Mouse (Mus musculus): ENCODE results near the gene Vamp3. TPM values are rescaled to one million over a fixed set of nuclear protein-coding genes. Genes with fewer than 3 reads are reported as not detected.

Vamp3 gene
- total RNA-seq (2023), result 66.6 TPM

GRCm38 (mm10) chr4:151057347-151058321 lies at the start of gene Vamp3:
TSS of gene Vamp3 (minus strand) at chr4:151057963.

DNA sequence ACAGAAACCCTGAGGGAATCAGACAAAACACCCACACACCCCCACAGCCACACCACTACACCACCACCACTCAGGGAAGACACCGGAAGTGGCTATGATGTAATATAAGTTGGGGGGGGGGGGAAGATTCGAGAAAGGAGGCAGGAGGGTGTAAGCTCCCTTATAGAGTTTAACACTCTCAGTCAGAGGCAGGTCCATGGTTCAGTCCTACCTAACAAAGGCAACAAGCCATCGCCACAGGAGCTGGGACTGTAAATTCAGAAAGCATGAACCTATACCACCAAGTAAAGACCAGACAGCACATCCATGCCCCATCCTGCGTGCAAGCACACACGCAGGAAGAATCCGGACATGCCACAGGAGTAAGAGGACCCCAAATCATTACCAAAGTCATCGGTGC lies 31.5 kb upstream of the Vamp3 start, which contains the start of gene Gm13090:
Gene Gm13090 (plus strand): TSS at position 301 of the 400 bp plus-strand sequence.

DNA sequence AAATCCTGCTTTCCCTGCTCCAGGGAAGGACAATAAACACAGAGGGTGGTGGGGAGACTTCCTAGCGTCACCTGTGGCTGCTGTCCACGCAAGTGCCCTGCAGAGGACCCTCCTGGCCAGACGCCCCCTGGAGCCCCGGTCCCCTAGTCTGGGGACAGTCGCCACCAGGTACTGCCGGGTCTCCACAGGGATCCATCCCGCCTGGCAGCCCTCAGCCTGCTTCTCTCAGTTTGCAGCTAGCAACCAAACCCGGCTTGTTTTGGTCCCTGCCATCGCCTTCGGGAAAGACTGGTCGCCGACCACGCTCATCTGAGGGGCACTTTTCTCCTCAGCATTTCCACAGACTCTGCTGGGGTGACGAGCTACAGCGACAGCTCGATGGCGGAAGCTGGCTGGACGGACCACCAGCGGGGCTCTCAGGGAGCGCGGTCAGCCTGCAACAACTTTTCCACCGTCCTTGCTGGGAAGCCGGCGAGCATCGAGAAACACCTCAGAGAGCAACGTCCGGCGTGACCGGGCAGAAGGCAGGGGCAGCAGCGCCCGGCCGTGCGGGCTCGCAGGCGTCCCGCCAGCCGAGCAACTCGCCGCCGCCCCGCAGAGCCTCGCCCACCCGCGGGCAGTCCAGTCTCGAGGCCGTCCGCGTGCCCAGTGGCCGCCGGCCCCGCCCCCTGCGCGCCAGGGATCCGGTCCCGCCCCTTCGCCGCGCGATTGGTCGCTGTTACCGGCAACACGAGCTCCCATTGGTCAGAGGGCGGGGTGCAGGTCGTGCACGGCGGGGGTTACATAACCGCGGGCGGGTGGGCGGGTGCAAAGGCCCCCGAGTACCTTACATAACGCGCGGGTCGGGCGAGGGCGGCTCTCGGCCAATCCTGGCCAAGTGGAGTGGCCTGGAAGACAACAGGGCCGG lies 13.5 kb downstream of the Vamp3 start, which contains the start of gene Per3:
Gene Per3 (minus strand): TSS at position 629 of the 907 bp plus-strand sequence.

Other genes with a start within 250 kb of the Vamp3 start
- gene Errfi1, start 204.0 kb downstream of the Vamp3 start, total RNA-seq (2023), result 45.7 TPM
- gene Park7, start 143.5 kb downstream of the Vamp3 start, total RNA-seq (2023), result 154 TPM
- gene Tnfrsf9, start 143.4 kb downstream of the Vamp3 start, total RNA-seq (2023), result 5.9 TPM
- not detected for gene Uts2, start 60.9 kb downstream of the Vamp3 start, total RNA-seq (2023)
- 2.7 TPM for gene Per3, start 13.3 kb downstream of the Vamp3 start, total RNA-seq (2023)
- gene Gm13090, start 31.6 kb upstream of the Vamp3 start, total RNA-seq (2023), result not detected

All from CD8-positive naive resting alpha-beta T cell, adult 57 days (primary cell).